Mouse (Mus musculus) liver, embryonic 13.5 days (tissue): Measurements from ENCODE around the gene Shd. TPM values are rescaled to one million over a fixed set of nuclear protein-coding genes. Genes with fewer than 3 reads are reported as not detected.
A peak's percentile ranks its signal among the peaks of the same experiment; 100 is the strongest.

Experiments
- ATAC-seq: fragments of 200-750 bp; cut with Nextera tagmentation; 2 replicates; pipeline ENCODE4 v1.8.0; 2017; ENCODE audit warnings: low read depth, mild to moderate bottlenecking, moderate number of reproducible peaks, moderate library complexity
- DNase-seq: peaks from one replicate; pipeline ENCODE4 v3.0.0; 2022
- H3K27ac ChIP-seq: fragments of 300-500 bp; sonication (generic); 2 replicates; pipeline ENCODE4 v1.5.1; 2015; ENCODE audit warnings: moderate library complexity, mild to moderate bottlenecking, inconsistent platforms
- H3K27me3 ChIP-seq: fragments of 300-500 bp; sonication (generic); 2 replicates; pipeline ENCODE4 v1.6.1; 2015; ENCODE audit warnings: mild to moderate bottlenecking, inconsistent platforms
- H3K36me3 ChIP-seq: fragments of 300-500 bp; sonication (generic); 2 replicates; pipeline ENCODE4 v1.6.1; 2015; ENCODE audit warnings: mild to moderate bottlenecking, inconsistent platforms
- H3K4me1 ChIP-seq: fragments of 300-500 bp; sonication (generic); replicated peaks from 2 replicates; pipeline ENCODE4 v1.6.1; 2015; ENCODE audit warnings: inconsistent platforms
- H3K4me2 ChIP-seq: fragments of 300-500 bp; sonication (generic); 2 replicates; pipeline ENCODE4 v1.6.1; 2015; ENCODE audit warnings: inconsistent platforms, mild to moderate bottlenecking, moderate library complexity
- H3K4me3 ChIP-seq: fragments of 300-500 bp; sonication (generic); replicated peaks from 2 replicates; pipeline ENCODE4 v1.5.1; 2015; ENCODE audit warnings: mild to moderate bottlenecking, inconsistent platforms
- H3K9ac ChIP-seq: fragments of 300-500 bp; sonication (generic); 2 replicates; pipeline ENCODE4 v1.6.1; 2015; ENCODE audit warnings: mild to moderate bottlenecking, inconsistent platforms
- H3K9me3 ChIP-seq: fragments of 300-500 bp; sonication (generic); replicated peaks from 2 replicates; pipeline ENCODE4 v1.6.1; 2016; ENCODE audit warnings: inconsistent platforms
- WGBS: fragments of 180-500 bp; shearing (Covaris S2); methylation state at CpG from one replicate; pipeline ENCODE4 v1.1.7; 2015; ENCODE audit not compliant: insufficient replicate concordance; 5-methylcytosine and 5-hydroxymethylcytosine counted together
- polyA plus RNA-seq: library from polyadenylated mRNA; unstranded; fragments of >200 nt; fragmentation: Nextera tagmentation; extraction: Ambion mirVana; gene quantifications from 2 replicates; pipeline ENCODE4 v1.2.1, GENCODE M21; 2015

Shd gene
- polyA plus RNA-seq, 1 experiment from 2014 or later, result 0.22 TPM

DNA sequence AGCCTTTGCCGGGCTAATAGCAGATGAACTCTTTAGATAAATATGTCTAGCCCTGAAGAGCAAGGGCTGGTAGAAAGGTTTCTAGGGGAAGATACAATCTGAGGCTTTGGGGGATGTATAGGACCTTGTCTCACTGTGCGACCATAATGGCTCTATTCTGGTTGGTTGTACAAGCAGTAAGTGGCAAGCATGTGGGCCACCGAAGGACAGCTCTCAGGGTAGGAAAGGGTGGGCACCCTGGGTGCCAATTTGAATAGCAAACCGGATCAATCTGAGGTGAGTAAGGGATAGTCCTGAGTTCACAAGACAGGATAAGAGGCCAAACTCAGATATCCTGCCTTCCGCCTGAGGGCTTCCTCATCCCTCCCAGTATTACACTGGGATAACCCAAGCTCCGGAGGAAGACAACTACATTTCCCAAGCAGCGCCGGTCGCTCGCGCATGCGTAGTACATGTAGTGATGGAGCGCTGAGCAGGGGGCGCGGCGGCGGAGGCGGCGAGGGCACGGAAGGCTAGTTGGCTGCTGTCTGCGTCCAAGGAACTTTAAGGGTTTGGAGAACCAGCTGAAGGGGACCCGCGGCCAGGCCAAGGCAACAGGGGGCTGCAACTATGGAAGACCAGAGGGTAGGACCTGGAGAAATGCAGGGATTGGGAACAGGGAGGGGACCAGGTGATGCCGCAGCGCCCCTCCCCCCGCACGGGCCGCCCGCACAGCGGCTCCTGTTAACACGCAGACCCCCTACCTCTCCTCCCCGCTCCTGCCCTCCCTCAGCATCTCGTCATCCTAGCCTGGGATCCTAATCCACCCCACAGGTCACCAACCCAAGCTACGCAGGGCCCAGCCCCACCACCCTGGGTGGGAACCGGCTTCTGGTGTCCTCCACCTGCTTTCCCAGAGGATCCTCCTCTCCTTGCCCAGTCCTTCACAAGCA, 16.0 kb downstream of the Shd start, which contains the start of gene Fsd1:
TSS of gene Fsd1 (plus strand) at position 480 of the 932 bp plus-strand sequence.
- no peak within 1 kb of the TSS for H3K9ac ChIP-seq
- DNase-seq, result no peak
- no peak for ATAC-seq
- H3K27ac ChIP-seq, result no peak within 1 kb of the TSS
- no peaks in the 10 kb centered on the region for H3K36me3 ChIP-seq
- 9% methylated on average over 34 of the region's 35 CpGs for WGBS
- H3K4me3 ChIP-seq, result no peak within 1 kb of the TSS
- peak within 1 kb of the TSS; percentile 15; the same call in 1 of the 2 replicates for H3K4me2 ChIP-seq
- peaks cover 35% of the 10 kb centered on the region for H3K27me3 ChIP-seq
- 0 out of 2 replicates have a peak, but pooled peaks cover 3% of the 10 kb centered on the region for H3K4me1 ChIP-seq
- H3K9me3 ChIP-seq, result no peaks in the 10 kb centered on the region

DNA sequence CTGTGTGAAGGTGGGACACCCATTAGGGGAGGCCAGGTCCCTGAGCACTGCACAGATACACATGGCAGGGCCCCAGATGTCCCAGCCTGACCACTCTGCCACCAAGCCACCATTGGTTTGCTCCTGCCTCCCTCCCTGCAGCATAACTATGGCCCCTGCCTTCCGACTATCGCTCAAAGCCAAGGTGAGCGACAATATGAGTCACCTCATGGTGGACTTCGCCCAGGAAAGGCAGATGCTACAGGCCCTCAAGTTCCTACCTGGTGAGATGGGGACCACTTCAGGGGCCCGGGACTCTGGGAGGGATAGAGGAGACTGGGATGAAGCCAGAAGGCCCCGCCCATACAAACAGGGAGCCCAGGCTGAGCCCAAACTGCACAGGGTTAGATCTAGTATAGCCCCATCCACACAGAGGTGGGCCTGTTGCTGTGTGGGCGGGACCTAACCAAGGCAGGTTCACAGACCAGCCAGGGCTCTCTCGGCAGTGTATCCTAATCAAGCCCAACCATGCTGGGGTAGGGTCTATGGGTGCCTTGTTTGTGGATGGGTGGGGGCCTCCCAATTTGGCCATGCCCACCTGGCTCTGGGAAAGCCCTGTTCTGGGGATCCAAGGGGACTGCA, 20.1 kb downstream of the Shd start:
- H3K9ac ChIP-seq, result no peak overlapping the region
- no peak overlapping the region for H3K4me3 ChIP-seq
- DNase-seq (no peak), ATAC-seq (no peak)
- H3K27ac ChIP-seq, result no peak overlapping the region
- WGBS, result 57% methylated on average over 8 of the region's 8 CpGs
- 0 out of 2 replicates have a peak, but pooled peaks cover 3% of the 10 kb centered on the region for H3K4me1 ChIP-seq
- H3K27me3 ChIP-seq, result peaks cover 28% of the 10 kb centered on the region
- no peaks in the 10 kb centered on the region for H3K9me3 ChIP-seq
- no peaks in the 10 kb centered on the region for H3K36me3 ChIP-seq
- no peak overlapping the region for H3K4me2 ChIP-seq

DNA sequence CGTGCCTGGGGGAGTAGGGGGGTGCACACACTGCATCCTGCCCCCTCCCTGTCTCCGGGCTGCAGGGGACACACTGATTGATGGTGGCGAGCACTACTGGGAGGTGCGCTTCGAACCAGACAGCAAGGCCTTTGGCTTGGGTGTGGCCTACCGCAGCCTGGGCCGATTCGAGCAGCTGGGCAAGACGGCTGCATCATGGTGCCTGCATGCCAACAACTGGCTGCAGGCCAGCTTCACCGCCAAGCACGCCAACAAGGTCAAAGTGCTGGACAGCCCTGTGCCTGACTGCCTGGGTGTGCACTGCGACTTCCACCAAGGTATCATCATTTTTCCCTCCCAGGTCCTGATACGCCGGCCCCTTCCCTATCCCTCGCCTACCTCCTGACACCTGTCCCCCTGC, 25.7 kb downstream of the Shd start:
- H3K4me1 ChIP-seq, result peaks cover 8% of the 10 kb centered on the region; the same call in 1 of the 2 replicates
- no peak overlapping the region for H3K4me2 ChIP-seq
- no peak overlapping the region for H3K27ac ChIP-seq
- H3K36me3 ChIP-seq, result no peaks in the 10 kb centered on the region
- H3K4me3 ChIP-seq, result no peak overlapping the region
- peaks cover 10% of the 10 kb centered on the region for H3K27me3 ChIP-seq
- ATAC-seq, result no peak
- no peaks in the 10 kb centered on the region for H3K9me3 ChIP-seq
- H3K9ac ChIP-seq, result no peak overlapping the region
- 68% methylated on average over 15 of the region's 15 CpGs for WGBS
- DNase-seq, result no peak

DNA sequence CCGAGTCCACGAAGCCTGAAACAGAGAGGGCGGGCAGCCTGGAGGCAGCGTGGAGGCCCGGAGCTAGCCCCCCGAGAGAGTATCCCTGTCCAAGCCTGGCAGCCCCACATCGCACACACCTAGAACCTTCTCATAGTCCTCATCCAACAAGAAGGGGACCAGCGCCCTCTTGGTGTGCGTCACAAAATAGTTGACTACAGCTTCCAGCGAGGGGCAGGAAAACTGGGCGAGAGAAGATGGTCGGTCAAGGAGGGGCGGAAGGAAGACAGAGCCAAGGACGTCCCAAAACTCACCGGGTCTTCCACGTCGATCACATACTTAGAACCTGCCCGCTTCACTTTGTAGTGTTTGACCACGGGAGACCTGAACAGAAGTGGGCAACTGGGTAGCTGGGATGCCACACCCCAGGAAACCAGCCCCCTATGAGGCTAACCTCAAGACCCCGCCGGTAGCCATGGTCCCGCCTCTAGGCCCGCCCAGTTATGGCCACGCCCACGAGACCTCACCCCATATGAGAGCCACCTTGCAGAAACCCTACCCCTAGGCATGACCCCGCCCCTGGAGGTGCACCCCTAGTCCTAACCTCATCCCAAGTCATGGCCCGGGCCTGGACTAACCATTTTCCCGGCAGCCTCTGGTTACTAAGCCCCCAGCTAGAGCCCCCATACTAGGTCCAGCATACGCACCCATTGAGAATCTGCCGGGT, 29.7 kb downstream of the Shd start:
- Histone ChIP-seq H3K4me2 (peak overlapping the region; percentile 34; the same call in 1 of the 2 replicates), H3K9me3 (no peaks in the 10 kb centered on the region), H3K36me3 (no peaks in the 10 kb centered on the region), H3K27me3 (peaks cover 23% of the 10 kb centered on the region), H3K27ac (no peak overlapping the region), H3K9ac (no peak overlapping the region), H3K4me3 (no peak overlapping the region), H3K4me1 (peaks cover 8% of the 10 kb centered on the region; the same call in 1 of the 2 replicates)
- 9% methylated on average over 30 of the region's 30 CpGs for WGBS
- peak; percentile 29; the same call in 1 of the 2 replicates for ATAC-seq
- DNase-seq, result no peak

DNA sequence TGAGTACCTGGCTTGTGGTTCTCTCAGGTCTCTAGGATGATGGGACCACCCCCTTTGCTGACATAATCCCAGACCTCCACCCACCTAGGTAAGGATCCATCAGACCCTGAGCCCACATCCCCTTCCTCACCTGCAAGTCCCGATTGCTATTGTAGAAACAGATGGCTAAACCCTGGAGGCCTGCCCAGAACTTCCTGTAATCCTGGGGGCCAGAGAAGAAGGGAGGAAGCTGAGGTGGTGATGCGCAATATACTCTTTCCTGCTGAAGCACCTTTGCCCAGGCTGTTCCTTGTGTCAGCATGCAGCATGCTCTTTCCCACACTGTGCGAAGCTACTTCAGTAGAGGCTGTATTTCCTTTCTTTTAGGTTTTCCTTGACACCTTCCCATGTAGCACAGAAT, 32.7 kb downstream of the Shd start:
- ATAC-seq (no peak), DNase-seq (no peak)
- no peaks in the 10 kb centered on the region for H3K36me3 ChIP-seq
- H3K4me1 ChIP-seq, result peaks cover 25% of the 10 kb centered on the region
- H3K9ac ChIP-seq, result no peak overlapping the region
- no peak overlapping the region for H3K4me2 ChIP-seq
- H3K27ac ChIP-seq, result no peak overlapping the region
- H3K4me3 ChIP-seq, result no peak overlapping the region
- WGBS, result 44% methylated on average over 3 of the region's 3 CpGs
- no peaks in the 10 kb centered on the region for H3K9me3 ChIP-seq
- peaks cover 28% of the 10 kb centered on the region for H3K27me3 ChIP-seq

DNA sequence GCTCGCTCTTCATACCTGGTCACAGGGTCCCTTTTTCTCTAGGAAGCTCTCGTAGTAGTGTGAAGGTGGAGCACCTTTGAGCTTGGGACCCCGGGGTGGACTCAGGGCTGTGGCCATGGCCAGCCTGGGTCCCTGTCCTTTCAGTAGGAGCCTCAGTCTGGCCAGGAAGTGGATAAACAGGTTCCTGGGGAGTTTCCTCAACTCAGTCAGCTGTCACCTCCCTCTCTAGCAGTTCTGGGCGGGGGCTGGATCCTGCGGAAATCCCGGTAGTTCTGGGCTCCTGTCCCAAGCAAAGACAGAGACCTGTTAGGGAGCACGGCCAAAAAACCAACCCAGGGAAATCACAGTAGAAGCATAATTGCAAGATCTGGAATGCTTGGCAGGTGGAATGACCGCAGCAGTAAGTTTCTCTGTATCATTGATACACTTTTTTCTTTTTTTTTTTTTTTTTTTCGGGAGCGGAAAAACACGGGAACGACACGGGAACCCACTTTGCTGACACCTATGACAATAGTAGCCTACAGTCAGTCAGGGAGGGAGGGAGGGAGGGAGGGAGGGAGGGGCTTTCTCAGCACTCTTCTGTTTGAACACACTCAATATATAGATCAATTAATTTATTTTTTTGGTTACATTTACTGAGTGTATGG, 35.3 kb downstream of the Shd start, which contains the start of the genes Stap2 and Mpnd:
TSS of gene Stap2 (minus strand) at position 170 of the 647 bp plus-strand sequence.
TSS of gene Mpnd (plus strand) at position 297 of the 647 bp plus-strand sequence.
- Histone ChIP-seq H3K36me3 (no peaks in the 10 kb centered on the region), H3K9me3 (no peaks in the 10 kb centered on the region), H3K27me3 (peaks cover 25% of the 10 kb centered on the region), H3K4me1 (peaks cover 38% of the 10 kb centered on the region), H3K27ac (no peak within 1 kb of the TSS; the same call in 1 of the 2 replicates), H3K4me2 (0 out of 2 replicates have a peak within 1 kb of the TSS, but pooled peaks have one; percentile 11), H3K4me3 (no peak within 1 kb of the TSS), H3K9ac (no peak within 1 kb of the TSS)
- no peak for DNase-seq
- ATAC-seq, result no peak
- 19% methylated on average over 13 of the region's 13 CpGs for WGBS

DNA sequence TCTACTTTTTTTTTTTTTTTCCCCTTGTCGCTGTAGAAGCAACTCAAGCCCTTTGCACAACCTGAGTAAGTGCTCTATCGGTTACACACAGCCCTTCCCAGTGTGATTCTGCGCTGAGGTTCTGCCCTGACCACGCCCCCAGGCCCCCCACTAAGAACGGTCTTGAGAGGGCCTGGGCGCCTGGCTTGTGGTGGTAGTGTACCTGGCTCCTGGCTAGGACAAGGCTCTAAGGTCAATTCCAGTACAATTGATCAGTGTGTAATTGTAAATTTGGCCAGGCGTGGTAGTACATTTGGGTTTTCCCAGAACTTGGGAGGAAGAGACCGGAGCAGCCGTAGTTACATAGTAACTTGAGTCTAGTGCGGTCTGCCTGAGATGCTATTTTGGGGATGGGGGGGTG, 36.7 kb downstream of the Shd start:
- WGBS, result 60% methylated on average over 10 of the region's 10 CpGs
- Histone ChIP-seq H3K36me3 (no peaks in the 10 kb centered on the region), H3K27ac (peak overlapping the region; percentile 74), H3K4me3 (no peak overlapping the region), H3K9ac (no peak overlapping the region), H3K27me3 (peaks cover 18% of the 10 kb centered on the region), H3K4me1 (peaks cover 42% of the 10 kb centered on the region), H3K4me2 (no peak overlapping the region), H3K9me3 (no peaks in the 10 kb centered on the region)
- ATAC-seq (no peak), DNase-seq (no peak)

DNA sequence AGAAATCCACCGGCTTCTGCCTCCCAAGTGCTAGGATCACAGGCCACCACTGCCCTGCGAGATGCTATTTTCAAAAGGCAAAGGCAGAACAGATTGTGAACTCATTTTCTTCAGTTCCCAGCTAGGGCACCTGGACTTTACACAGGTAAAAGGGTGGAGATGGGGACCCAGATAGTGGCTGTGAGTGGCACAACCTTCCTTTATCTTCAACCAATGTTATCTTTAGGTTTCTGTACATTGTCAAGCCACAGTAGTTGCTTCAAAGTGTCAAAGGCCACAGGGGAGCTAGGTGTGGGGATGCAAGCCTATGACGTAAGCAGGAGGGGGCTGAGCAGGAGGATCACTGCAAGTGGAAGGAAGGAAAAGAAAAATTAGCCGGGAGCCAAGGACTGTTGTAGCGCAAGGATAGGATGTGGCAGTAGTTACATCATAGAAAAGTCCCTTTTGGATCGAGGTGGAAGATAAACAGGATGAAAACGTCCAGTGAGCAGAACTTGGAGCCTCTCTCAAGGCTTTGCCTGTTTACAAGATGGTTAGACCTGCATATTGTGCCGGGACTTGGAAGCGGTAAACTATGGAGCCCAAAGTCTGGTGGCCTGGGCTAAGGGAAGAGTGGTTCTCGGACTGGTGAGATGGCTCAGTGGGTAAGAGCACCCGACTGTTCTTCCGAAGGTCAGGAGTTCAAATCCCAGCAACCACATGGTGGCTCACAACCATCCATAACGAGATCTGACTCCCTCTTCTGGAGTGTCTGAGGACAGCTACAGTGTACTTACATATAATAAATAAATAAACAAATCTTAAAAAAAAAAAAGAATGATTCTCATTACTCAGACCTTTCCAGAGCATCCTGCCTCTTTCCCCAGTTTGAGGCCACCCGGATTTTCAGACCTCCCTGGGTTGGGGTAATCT, 37.4 kb downstream of the Shd start:
- H3K4me1 ChIP-seq, result peaks cover 42% of the 10 kb centered on the region
- H3K27ac ChIP-seq, result peak overlapping the region; percentile 74
- H3K9me3 ChIP-seq, result no peaks in the 10 kb centered on the region
- WGBS, result 38% methylated on average over 14 of the region's 14 CpGs
- H3K4me2 ChIP-seq, result peak overlapping the region; percentile 97
- H3K4me3 ChIP-seq, result peak overlapping the region; percentile 77; the same call in 1 of the 2 replicates
- peaks cover 16% of the 10 kb centered on the region for H3K27me3 ChIP-seq
- DNase-seq (no peak), ATAC-seq (0 out of 2 replicates have a peak, but pooled peaks have one; percentile 0)
- no peaks in the 10 kb centered on the region for H3K36me3 ChIP-seq
- no peak overlapping the region for H3K9ac ChIP-seq

DNA sequence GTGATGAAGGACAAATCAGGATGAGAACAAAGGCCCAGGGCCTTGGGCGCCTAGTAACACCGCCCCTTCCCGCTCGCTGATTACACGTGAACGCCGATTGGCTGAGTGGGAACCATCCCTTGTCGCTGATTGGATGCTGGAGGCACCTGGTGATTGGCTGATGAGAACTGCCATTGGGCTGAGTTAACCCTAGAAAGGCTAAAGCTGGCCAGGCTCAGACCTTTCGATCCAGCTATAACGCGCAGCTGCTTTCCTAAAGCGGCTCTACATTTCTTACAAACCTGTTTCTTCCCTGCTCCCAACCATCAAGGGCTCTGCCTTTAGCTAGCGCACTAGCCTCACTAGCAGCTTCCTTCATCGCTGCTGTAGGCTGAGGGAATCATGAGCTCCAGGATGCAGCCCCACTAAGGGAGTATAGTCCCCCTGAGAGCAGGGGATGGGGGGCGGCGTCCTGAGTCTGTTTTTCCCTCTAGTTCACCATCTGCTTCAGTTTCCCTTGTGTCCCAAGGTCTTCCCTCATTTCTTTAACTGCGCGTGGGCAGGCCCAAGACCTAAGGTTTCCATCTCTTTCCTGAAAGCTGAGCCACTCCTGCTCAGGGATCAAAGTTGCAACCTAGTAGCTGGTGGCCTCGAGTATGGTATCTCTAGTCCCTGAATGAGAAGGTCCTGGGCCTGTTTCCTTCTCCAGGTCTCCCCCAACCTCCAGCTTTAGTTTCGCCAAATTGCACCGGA, 38.3 kb downstream of the Shd start:
- Histone ChIP-seq H3K4me3 (peak overlapping the region; percentile 77), H3K27ac (peak overlapping the region; percentile 81), H3K36me3 (0 out of 2 replicates have a peak, but pooled peaks cover 4% of the 10 kb centered on the region), H3K9ac (peak overlapping the region; percentile 75), H3K4me1 (peaks cover 42% of the 10 kb centered on the region), H3K9me3 (no peaks in the 10 kb centered on the region), H3K27me3 (peaks cover 8% of the 10 kb centered on the region), H3K4me2 (peak overlapping the region; percentile 97)
- DNase-seq, result peak; percentile 87
- under 1% methylated on average over 21 of the region's 21 CpGs for WGBS
- ATAC-seq, result peak; percentile 83
